Mouse (Mus musculus) G1E-ER4 (cell line): Measurements from ENCODE around the gene Lgals2. TPM values are rescaled to one million over a fixed set of nuclear protein-coding genes. Genes with fewer than 3 reads are reported as not detected.

Source experiments
- GATA1 ChIP-seq: IDR thresholded peaks from one replicate; pipeline ENCODE4 v1.8.0; 2012; ENCODE audit warnings: low read length, inconsistent platforms
- polyA plus RNA-seq: library from polyadenylated mRNA; stranded (reverse); fragments of >175 nt; gene quantifications from 2 replicates; pipeline ENCODE4 v1.2.3, GENCODE M21; 2012

Gene Lgals2
- polyA plus RNA-seq, 1 experiment: not detected

GRCm38 (mm10) chr15:78877810-78878390, 22.6 kb upstream of the Lgals2 start:
- TF ChIP-seq GATA1: no peak

DNA sequence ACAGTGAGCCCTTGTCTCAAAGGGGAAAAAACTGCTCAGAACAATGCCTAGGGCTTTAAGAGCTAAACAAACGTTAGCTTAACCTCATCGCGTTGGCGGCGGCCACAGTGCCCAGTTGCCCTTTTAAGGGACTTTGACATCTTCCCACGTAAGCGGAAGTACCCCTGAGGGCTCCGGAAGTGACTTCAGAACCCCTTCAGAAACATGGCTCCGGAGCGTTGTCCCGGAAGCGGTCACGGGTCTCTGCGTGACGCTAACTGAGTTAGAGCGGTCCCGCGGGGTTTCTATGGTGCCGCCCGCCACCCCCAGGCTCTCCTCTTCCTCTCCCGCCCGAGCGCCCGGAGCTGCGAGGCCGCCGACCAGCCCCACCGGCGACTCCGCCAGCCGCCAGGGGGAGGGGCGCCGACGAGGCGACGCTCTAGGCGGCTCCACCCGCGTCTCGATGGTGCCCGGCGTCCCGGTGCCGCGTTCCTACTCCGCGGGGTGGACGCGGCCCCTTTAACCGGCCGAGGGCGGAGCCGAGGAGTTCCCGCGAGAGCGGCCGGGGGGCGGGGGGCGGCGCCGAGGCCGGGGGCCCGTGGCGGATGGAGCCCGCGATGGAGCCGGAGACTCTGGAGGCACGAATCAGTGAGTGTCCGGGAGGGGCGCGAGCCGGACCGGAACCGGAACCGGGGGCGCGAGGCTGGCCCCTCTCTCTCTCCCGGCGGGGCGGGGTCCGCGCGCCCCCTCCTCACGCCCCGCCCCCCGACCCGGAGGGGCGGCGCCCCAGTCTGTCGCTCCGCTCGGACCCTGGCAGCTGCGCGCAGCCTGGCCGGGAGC, 21.9 kb upstream of the Lgals2 start, which contains the start of gene Gga1:
Gene Gga1 (plus strand): TSS at position 200 of the 819 bp plus-strand sequence.
- TF ChIP-seq GATA1: no peak

- TF ChIP-seq GATA1: no peak
These were observed 20.9 kb upstream of the Lgals2 start for GRCm38 (mm10) chr15:78876258-78876696.

DNA sequence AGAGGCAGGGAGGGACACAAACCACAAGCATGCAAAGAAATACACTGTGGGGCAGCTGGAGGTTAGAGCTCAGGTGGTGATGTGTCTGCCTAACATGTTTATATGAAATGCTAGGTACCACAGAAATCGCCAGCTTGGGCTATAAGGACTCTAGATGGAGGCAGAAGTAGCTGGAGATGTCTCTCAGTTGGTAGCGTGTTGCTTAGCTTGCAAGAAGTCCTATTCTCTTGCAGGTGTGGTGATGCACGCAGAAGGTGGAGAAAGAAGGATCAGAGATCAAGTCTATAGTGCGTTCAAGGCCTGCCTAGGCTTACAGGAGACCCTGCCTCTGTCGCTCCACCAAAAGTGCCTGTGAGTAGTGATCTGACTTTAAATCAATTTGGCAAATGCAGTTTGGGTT, 20.2 kb upstream of the Lgals2 start:
- TF ChIP-seq GATA1: no peak

DNA sequence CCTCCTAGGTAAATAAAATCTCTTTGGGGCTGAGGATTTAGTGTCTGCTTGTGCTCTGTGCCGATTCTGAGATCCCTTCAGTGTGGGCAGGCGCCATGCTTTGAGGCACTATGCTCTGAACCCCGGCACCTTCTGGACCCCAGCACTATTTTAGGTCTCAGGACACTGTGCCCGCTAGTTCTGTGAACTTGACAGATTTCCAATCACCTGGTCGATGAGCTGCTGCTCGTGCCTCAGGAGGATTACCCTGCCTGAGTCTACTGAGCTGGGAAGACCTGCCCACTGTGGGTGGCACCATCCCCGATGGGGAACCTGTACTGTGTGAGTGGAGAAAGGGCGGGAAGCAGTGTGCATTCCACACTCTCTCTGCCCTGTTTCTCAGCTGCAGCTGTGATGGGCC, 19.7 kb upstream of the Lgals2 start:
- no peak for TF ChIP-seq GATA1

DNA sequence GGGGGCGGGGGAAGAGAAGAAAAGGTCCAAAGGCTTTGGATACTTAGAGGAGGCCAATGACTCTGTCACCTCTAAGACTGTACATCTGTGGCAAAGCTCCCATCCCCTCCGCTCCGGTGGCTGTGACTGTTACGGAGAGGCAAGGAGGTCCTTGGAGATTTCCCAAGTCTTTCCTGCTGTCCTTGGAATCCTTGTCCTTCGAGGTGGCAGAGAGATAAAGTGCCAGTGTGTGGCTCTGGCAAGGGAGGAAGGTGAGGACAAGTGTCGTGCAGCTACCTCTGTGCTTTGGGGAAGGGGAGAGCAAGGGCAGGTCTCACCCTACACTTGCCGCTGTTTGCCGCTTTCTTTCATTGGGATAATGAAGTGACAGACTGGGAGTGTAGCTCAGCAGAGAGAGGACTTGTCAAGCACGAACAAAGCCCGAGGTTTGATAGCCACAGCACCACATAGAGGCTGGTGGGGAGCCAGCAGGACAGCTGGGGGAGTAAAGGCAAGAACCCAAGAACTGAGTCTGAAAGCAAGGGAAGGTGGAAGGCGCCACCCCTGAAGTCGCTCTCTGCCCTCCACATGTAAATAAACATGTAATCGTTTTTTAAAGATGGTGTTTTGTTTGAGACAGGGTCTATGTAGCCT, 18.6 kb upstream of the Lgals2 start:
- TF ChIP-seq GATA1: no peak

- no peak for TF ChIP-seq GATA1
These were observed 16.8 kb upstream of the Lgals2 start for GRCm38 (mm10) chr15:78872021-78872608.

GRCm38 (mm10) chr15:78869775-78870174, 14.4 kb upstream of the Lgals2 start:
- TF ChIP-seq GATA1: no peak

- no peak for TF ChIP-seq GATA1
These were observed 13.5 kb upstream of the Lgals2 start for GRCm38 (mm10) chr15:78868826-78869233.

GRCm38 (mm10) chr15:78868398-78868797, 13.1 kb upstream of the Lgals2 start:
- TF ChIP-seq GATA1: no peak

GRCm38 (mm10) chr15:78863852-78864253, 8.5 kb upstream of the Lgals2 start:
- no peak for TF ChIP-seq GATA1

DNA sequence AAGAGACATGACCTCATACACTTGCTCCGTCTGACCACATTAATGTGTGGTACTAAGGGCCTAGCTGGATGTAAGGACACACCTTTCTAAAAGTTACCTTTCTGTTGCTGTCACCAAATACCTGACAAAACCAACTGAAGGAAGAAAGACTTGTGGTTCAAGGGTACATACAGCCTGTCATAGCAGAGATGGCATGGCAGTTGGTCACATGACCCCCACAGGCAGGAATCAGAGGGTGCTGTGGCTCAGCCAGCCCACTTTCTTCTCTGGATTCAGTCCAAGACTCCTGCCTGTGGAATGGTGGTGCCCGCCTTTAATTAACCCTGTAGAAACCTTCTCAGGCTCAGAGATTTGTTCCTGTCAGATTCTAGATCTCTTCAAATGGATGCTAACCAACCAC, 7.8 kb upstream of the Lgals2 start:
- no peak for TF ChIP-seq GATA1

GRCm38 (mm10) chr15:78862280-78862679, 7.0 kb upstream of the Lgals2 start:
- no peak for TF ChIP-seq GATA1

- TF ChIP-seq GATA1: no peak
These were observed 4.4 kb upstream of the Lgals2 start for GRCm38 (mm10) chr15:78859714-78860113.

DNA sequence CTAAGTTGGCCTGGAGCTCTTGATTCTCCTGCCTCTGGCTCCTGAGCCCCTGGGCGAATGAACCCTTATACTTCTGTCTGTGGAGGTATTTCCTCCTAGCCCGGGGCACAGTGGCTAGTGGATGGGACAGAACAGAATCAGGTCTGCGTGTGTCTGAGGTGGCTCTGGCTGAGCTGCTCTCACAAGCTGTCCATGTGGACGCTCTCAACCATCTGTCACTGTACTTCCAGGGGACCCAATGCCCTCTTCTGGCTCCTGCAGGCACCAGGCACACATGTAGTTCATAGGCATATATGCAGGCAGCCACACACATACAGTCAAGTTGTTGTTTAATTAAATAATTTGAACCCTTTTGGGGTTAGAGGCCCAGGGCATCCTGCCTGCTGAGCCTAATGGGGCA, 4.0 kb upstream of the Lgals2 start:
- no peak for TF ChIP-seq GATA1

DNA sequence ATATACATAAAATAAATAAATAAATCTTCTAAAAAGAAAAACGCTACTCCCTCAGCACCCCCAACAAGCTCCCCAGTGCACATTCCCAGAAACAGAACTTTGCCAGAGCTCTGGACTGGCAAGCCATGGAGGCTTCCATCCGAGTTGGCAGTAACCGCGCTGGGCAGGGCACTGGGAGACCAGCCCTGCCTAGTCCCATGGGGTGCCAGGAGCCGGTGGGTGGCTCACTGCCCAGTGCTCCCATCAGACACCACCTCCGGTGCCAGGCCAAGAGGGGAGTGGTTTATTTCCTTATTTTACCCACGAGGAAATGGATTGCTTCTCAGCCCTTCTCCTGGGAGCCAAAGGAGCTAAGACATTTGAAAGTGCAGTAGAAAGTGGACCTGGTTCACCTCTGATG, 1.7 kb upstream of the Lgals2 start:
- TF ChIP-seq GATA1: no peak
